Mouse (Mus musculus): ENCODE data around the gene Slc1a5.

Slc1a5 gene

GRCm38 (mm10) chr7:16780825-16781554 lies at the start of gene Slc1a5:
TSS of gene Slc1a5 (plus strand) at chr7:16781340.
- peak; percentile 86 for DNase-seq

GRCm38 (mm10) chr7:16731893-16732422 lies 49.2 kb upstream of the Slc1a5 start:
- DNase-seq = no peak

DNA sequence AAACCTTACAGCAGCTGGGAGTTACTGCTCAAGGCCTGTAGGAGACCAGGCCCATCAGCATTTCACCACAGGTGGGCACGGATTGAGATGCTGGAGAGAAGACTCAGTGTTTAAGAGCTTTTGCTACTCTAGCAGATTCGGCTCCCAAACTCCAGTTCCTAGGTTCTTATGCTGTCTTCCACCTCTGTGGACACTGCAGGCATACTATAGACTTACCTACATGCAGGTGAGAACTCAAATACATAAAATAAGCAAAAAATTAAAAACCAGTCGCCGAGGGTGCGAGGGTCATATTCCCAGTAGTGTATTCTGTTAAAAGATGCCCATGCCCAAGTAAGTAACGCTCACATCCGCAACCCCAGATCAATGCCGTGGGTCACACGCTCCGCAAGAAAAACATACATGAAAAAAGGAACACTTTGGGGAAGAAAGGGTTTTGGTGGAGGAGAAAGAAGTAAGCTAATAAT lies 43.5 kb upstream of the Slc1a5 start:
- DNase-seq = no peak

GRCm38 (mm10) chr7:16738073-16738696 lies 43.0 kb upstream of the Slc1a5 start, which contains the start of gene Ap2s1:
TSS of gene Ap2s1 (plus strand) at chr7:16738410.
- DNase-seq = peak; percentile 99

DNA sequence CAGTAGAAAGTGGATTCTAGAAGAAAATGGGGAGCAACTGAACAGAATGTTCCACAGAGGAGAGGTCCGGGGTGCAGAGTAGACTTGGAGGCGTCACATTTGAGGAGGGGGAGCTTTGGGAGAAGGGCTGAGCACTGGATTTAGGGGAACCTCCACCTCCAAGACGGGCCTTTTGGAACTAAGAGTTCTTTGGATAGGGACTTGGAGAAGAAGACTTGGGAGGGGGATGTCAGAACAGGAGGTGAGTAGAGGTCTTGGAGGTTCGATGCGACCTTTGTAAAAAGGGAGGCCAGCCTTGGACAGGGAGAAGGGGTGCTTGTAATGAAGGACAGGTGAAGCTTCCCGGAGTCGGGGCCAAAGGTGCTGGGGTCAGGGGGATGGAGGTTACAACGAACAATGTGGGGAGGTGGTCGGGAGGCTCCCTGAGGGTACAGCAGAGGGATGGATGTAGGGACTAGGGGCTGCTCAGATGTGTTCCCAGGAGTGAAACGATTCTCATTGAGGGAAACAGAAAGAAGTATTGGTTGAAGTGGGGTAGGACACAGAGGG lies 42.0 kb upstream of the Slc1a5 start:
- no peak for DNase-seq

DNA sequence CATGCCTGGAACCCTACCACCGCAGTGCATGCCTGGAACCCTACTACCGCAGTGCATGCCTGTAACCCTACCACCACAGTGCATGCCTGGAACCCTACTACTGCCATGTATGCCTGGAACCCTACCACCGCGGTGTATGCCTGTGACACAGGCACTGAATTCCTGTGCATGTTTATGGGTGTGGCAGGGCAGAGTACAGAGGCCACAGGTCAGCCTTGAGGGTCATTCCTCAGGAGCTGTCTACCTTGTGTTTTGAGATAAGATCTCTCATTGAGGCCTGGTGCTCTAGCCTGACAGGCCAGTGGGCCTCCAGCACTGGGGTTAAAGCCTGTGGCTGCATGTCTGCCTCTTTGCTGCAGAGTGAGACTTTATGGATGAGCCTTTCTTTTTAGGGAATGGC lies 35.8 kb upstream of the Slc1a5 start:
- no peak for DNase-seq

- DNase-seq = peak; percentile 66
These were observed 35.0 kb upstream of the Slc1a5 start for GRCm38 (mm10) chr7:16746093-16746492.

DNA sequence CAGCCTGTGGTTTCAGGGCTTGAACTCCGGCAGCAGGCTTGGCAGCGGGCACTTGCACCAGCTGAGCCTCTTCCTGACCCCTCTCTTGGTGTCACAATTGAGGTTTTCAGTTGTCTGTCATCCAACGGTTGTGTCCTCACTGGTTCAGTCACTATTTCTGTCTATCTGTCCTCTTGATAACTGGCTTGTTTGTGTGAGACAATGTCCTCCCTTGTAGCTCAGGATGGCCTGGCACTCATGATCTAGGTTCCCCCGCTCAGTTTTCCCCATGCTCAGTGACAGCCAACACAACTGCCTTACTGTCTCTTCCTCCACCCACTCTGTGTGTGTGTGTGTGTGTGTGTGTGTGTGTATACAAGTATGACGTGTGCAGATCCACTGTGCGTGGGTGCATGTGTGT lies 33.5 kb upstream of the Slc1a5 start:
- DNase-seq = peak; percentile 70

DNA sequence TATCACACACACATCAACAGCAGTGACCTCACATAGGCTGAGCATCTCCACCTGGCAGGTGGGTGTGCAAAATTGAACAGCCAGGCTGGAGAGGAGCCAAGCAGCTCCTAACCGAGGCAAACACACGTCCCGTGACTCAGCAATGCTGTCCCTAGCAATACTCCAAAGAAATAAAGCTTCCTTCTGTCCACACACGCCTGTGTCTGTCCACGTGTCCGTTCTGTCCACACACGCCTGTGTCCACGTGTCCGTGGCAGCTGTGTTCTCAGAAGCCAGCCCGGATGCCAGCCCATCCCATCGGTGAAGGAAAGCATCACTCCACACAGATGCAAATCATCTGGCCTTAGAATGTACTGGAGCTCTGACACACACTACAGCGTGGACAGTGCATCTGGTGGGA lies 29.1 kb upstream of the Slc1a5 start:
- DNase-seq = peak; percentile 47

GRCm38 (mm10) chr7:16755362-16756017 lies 25.6 kb upstream of the Slc1a5 start:
- DNase-seq = no peak

GRCm38 (mm10) chr7:16758872-16759574 lies 22.1 kb upstream of the Slc1a5 start:
- no peak for DNase-seq

DNA sequence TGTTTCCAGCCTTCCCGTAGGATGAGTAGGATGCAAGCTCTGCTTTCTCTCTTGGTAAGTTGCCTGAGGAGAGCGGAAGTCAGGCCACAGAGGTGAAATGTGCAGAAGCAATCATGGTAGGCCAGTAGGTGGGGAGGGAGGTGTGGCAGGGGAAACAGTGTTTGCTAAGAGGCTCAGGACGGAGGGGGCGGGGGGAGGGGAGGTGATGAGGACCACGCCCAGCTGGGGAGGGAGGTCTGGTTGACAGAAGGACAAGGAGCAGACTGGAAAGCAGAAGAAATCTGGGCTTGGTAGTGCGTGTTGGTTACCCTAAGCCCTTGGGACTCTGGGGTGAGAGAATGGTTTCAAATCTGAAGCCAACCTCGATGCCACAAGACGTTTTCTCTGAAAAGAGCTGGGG lies 20.8 kb upstream of the Slc1a5 start:
- DNase-seq = no peak

DNA sequence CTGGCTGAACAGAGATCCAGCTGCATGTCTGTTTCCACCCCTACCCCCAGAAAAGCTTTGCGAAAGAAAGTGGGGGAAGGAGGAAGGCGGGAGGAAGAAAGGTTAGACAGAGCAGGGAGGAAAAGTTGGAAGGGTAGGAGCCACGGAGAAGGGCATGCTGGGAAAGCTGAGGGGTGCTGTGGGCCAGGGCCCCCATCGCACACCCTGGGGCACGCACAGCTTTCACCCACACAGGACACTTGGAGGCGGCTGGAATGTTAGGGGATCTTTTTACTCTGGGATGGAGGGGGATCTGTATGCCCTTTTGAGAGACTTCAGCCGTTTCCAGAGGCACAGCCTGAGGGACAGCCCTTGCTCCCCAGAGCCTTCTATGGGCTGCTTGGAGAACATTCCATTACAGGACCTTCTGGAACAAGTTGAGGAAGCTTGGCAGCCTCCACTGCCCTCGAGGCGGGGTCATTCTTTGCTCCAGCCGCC lies 20.1 kb upstream of the Slc1a5 start:
- no peak for DNase-seq

- no peak for DNase-seq
These were observed 19.5 kb upstream of the Slc1a5 start for GRCm38 (mm10) chr7:16761630-16762029.

GRCm38 (mm10) chr7:16763463-16764218 lies 17.5 kb upstream of the Slc1a5 start:
- no peak for DNase-seq

- DNase-seq = no peak
These were observed 14.7 kb upstream of the Slc1a5 start for GRCm38 (mm10) chr7:16766443-16766842.

GRCm38 (mm10) chr7:16775888-16776287 lies 5.3 kb upstream of the Slc1a5 start:
- DNase-seq = no peak

- no peak for DNase-seq
These were observed 1.1 kb upstream of the Slc1a5 start for GRCm38 (mm10) chr7:16780076-16780475.

DNA sequence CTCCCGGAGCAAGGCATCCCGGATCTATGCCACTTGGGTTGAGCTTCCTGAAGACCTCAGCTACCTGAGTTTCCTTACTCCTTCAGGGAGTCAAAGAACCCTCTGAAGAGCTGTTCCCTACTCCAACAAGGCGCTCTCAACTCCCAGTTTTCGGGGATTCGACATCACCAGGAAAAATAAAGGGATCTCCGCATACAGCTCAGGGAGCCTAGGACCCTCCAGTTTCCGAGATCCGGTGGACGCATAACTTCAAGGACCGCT lies 345 bp downstream of the Slc1a5 start:
- DNase-seq = no peak

- DNase-seq = no peak
These were observed 845 bp downstream of the Slc1a5 start for GRCm38 (mm10) chr7:16781816-16782554.

DNA sequence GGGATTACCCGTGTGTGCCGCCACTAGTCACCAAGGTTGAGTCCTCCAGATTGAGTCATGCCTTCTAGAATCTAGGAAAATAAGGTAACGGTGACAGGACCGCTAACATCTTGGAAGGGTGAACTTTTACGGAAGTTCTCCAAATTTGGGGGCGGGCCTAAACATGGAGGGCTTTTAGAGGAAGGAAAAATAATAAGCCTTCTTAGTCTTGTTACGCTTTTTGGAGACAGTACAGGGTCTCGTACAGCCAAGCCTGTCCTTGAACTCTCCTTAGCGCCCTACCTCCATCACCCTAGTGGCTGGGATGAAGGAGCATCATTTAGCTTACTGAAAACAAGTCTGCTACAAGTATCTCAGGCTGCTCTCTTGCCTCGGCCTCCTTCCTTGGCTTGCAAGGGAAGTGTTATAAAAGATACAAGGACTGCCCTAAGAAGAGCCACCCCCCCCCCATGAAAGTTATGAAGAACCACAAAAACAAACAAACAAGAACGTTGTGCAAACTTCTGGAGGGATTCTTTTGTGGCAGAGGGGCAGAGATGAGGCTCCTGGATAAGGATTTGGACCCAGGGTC lies 1.5 kb downstream of the Slc1a5 start:
- no peak for DNase-seq

Data from layer of hippocampus, adult 9-11 months (tissue).